Mouse (Mus musculus): ENCODE results near the gene Cldn14.

Gene Cldn14

GRCm38 (mm10) chr16:93947396-93947795 is 61.2 kb downstream of the Cldn14 start:
- no peak for DNase-seq (ENCODE audit: low spot score in 2 of 2)

GRCm38 (mm10) chr16:93944301-93944700 is 64.3 kb downstream of the Cldn14 start:
- no peak for DNase-seq (ENCODE audit: low spot score in 2 of 2)

- DNase-seq (ENCODE audit: low spot score in 2 of 2), result no peak
These were observed 65.7 kb downstream of the Cldn14 start for GRCm38 (mm10) chr16:93942796-93943502.

- DNase-seq (ENCODE audit: low spot score in 2 of 2), result no peak
These were observed 66.7 kb downstream of the Cldn14 start for GRCm38 (mm10) chr16:93941781-93942567.

- no peak for DNase-seq (ENCODE audit: low spot score in 2 of 2)
These were observed 68.7 kb downstream of the Cldn14 start for GRCm38 (mm10) chr16:93939961-93940360.

- peak in 1 of 2 experiments; percentile 67 for DNase-seq (ENCODE audit: low spot score in 2 of 2)
These were observed 70.2 kb downstream of the Cldn14 start for GRCm38 (mm10) chr16:93938400-93938846.

GRCm38 (mm10) chr16:93935009-93935408 is 73.6 kb downstream of the Cldn14 start:
- DNase-seq (ENCODE audit: low spot score in 2 of 2), result no peak

GRCm38 (mm10) chr16:93934588-93934987 is 74.0 kb downstream of the Cldn14 start:
- DNase-seq (ENCODE audit: low spot score in 2 of 2), result no peak

- no peak for DNase-seq (ENCODE audit: low spot score in 2 of 2)
These were observed 76.2 kb downstream of the Cldn14 start for GRCm38 (mm10) chr16:93932185-93933168.

GRCm38 (mm10) chr16:93929370-93930032 is 79.1 kb downstream of the Cldn14 start:
- DNase-seq (ENCODE audit: low spot score in 2 of 2), result no peak

GRCm38 (mm10) chr16:93925684-93926247 is 82.9 kb downstream of the Cldn14 start:
- DNase-seq (ENCODE audit: low spot score in 2 of 2), result no peak

- no peak for DNase-seq (ENCODE audit: low spot score in 2 of 2)
These were observed 84.8 kb downstream of the Cldn14 start for GRCm38 (mm10) chr16:93923788-93924187.

- no peak for DNase-seq (ENCODE audit: low spot score in 2 of 2)
These were observed 85.7 kb downstream of the Cldn14 start for GRCm38 (mm10) chr16:93922835-93923389.

GRCm38 (mm10) chr16:93920673-93921072 is 88.0 kb downstream of the Cldn14 start:
- no peak for DNase-seq (ENCODE audit: low spot score in 2 of 2)

GRCm38 (mm10) chr16:93919189-93919588 is 89.4 kb downstream of the Cldn14 start:
- no peak for DNase-seq (ENCODE audit: low spot score in 2 of 2)

- no peak for DNase-seq (ENCODE audit: low spot score in 2 of 2)
These were observed 90.0 kb downstream of the Cldn14 start for GRCm38 (mm10) chr16:93918679-93919060.

- peak; percentile 57 to 77 for DNase-seq (ENCODE audit: low spot score in 2 of 2)
These were observed 90.6 kb downstream of the Cldn14 start for GRCm38 (mm10) chr16:93917712-93918678.

- DNase-seq (ENCODE audit: low spot score in 2 of 2), result peak in 1 of 2 experiments; percentile 30
These were observed 93.2 kb downstream of the Cldn14 start for GRCm38 (mm10) chr16:93915338-93915849.
